Mouse (Mus musculus): ENCODE results near the gene Stx3.

The Stx3 gene

DNA sequence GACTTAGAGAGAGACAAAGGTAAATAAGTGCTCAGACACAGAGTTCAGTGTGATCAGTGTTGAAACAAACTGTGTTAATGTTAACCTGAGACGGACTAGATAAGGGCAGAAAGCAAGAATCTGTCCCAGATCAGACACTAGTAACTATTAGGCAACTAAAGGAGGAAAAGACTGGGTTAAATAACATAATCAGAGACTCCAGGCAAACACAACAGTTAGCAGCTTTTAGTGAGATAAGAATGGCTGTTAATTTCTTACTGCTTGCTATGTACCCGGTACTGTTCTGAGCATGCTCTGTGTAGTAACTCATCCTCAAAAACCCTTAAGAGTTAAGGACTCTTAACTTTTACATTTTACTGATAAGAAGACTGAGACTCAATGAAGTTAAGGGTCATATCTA lies 93.3 kb downstream of the Stx3 start:
- no peak for DNase-seq (ENCODE audit: low spot score in 2 of 2)
